Comparison of ENCODE assay signal across 8 mouse cellular contexts in genomic region chr13:69492876-69493463, GRCm38 (mm10). TPM values are rescaled to one million over a fixed set of nuclear protein-coding genes. Genes with fewer than 3 reads are reported as not detected.
DNase-seq lines count a peak whose midpoint lies in the region; ATAC-seq and TF ChIP-seq lines count a peak whose summit lies in the region.

No protein-coding gene starts in this region.

- no peaks in the 10 kb centered on the region for H3K9me3 ChIP-seq in forebrain, embryonic 11.5 days (ENCODE audit: control insufficient read depth, low read length)
- H3K9me3 ChIP-seq in forebrain, embryonic 10.5 days, result no peaks in the 10 kb centered on the region
- H3K9me3 ChIP-seq in liver, embryonic 11.5 days (ENCODE audit: control insufficient read depth, low read length), result no peaks in the 10 kb centered on the region

- TF ChIP-seq POLR2A in spleen, adult 2 months (IDR thresholded peaks at IDR 0.05; ENCODE audit: low read depth, low read length), result no peak

- no peak overlapping the region for H3K4me2 ChIP-seq in forebrain, embryonic 11.5 days (ENCODE audit: low read depth, low read length, severe bottlenecking)
- no peak overlapping the region for H3K4me2 ChIP-seq in liver, embryonic 11.5 days

- H3K36me3 ChIP-seq in forebrain, embryonic 11.5 days (ENCODE audit: control insufficient read depth, insufficient read depth, low read length), result peaks cover under 1% of the 10 kb centered on the region; the same call in 1 of the 2 replicates
- peaks cover 23% of the 10 kb centered on the region for H3K36me3 ChIP-seq in forebrain, embryonic 10.5 days (replicated peaks)
- peaks cover 4% of the 10 kb centered on the region; the same call in 1 of the 2 replicates for H3K36me3 ChIP-seq in spleen, adult 2 months (ENCODE audit: control insufficient read depth, insufficient read depth, low read length)
- H3K36me3 ChIP-seq in liver, embryonic 11.5 days (ENCODE audit: control insufficient read depth, insufficient read depth, low read length), result no peaks in the 10 kb centered on the region; the same call in 1 of the 2 replicates

- no peak; the same call in 1 of the 2 replicates for ATAC-seq in forebrain, embryonic 11.5 days (replicated peaks; ENCODE audit: low FRiP score)
- ATAC-seq in inflammation-experienced regulatory T-cells, adult 6 months, result peak; percentile 70
- ATAC-seq in liver, embryonic 11.5 days (replicated peaks; ENCODE audit: low FRiP score), result peak; percentile 44

- no peak overlapping the region for H3K4me3 ChIP-seq in forebrain, embryonic 11.5 days (ENCODE audit: low read depth, low read length)
- H3K4me3 ChIP-seq in forebrain, embryonic 10.5 days, result no peak overlapping the region
- H3K4me3 ChIP-seq in spleen, adult 2 months (ENCODE audit: extremely low read depth, insufficient read depth, insufficient read length), result no peak overlapping the region
- H3K4me3 ChIP-seq in liver, embryonic 11.5 days (ENCODE audit: low read depth, low read length), result no peak overlapping the region

- H3K27ac ChIP-seq in forebrain, embryonic 11.5 days (ENCODE audit: low read depth, low read length), result no peak overlapping the region
- H3K27ac ChIP-seq in forebrain, embryonic 10.5 days, result no peak overlapping the region
- no peak overlapping the region for H3K27ac ChIP-seq in spleen, adult 2 months (ENCODE audit: insufficient read depth, low read length)
- no peak overlapping the region for H3K27ac ChIP-seq in liver, embryonic 11.5 days (ENCODE audit: low read depth, low read length)

- H3K27me3 ChIP-seq in forebrain, embryonic 11.5 days (ENCODE audit: control insufficient read depth, insufficient read depth, low read length), result peaks cover 4% of the 10 kb centered on the region; the same call in 1 of the 2 replicates
- H3K27me3 ChIP-seq in forebrain, embryonic 10.5 days (ENCODE audit: poor library complexity, severe bottlenecking), result peaks cover 22% of the 10 kb centered on the region
- H3K27me3 ChIP-seq in spleen, adult 2 months (ENCODE audit: control insufficient read depth, insufficient read depth, low read length), result no peaks in the 10 kb centered on the region; the same call in 1 of the 2 replicates
- H3K27me3 ChIP-seq in liver, embryonic 11.5 days (replicated peaks; ENCODE audit: control insufficient read depth, insufficient read depth, low read length), result peaks cover 14% of the 10 kb centered on the region

- H3K4me1 ChIP-seq in forebrain, embryonic 11.5 days (replicated peaks; ENCODE audit: control insufficient read depth, insufficient read depth, low read length), result no peaks in the 10 kb centered on the region
- peaks cover 11% of the 10 kb centered on the region for H3K4me1 ChIP-seq in forebrain, embryonic 10.5 days
- H3K4me1 ChIP-seq in spleen, adult 2 months (ENCODE audit: control insufficient read depth, insufficient read depth, insufficient read length), result no peaks in the 10 kb centered on the region
- H3K4me1 ChIP-seq in liver, embryonic 11.5 days (replicated peaks; ENCODE audit: control insufficient read depth, insufficient read depth, low read length), result 0 out of 2 replicates have a peak, but pooled peaks cover 3% of the 10 kb centered on the region

- no peak overlapping the region for H3K9ac ChIP-seq in forebrain, embryonic 11.5 days (ENCODE audit: low read length)
- H3K9ac ChIP-seq in liver, embryonic 11.5 days (ENCODE audit: low read depth, low read length), result no peak overlapping the region

- TF ChIP-seq CTCF in spleen, adult 2 months (IDR thresholded peaks at IDR 0.05; ENCODE audit: extremely low read depth, insufficient read depth, insufficient read length, insufficient replicate concordance), result peak; percentile 12; the same call in 1 of the 2 replicates

- peak; percentile 67 for DNase-seq in forebrain, embryonic 11.5 days (ENCODE audit: low spot score)
- DNase-seq in forebrain, embryonic 10.5 days (ENCODE audit: extremely low spot score, low spot score), result no peak
- peak in 1 of 2 experiments; percentile 8 for DNase-seq in spleen, adult 2 months (ENCODE audit: low read depth in 1 of 2, low spot score in 2 of 2)
- DNase-seq in spleen, adult 12 weeks (ENCODE audit: low spot score), result no peak
- DNase-seq in cerebellum, postnatal 14 days, result peak; percentile 54 to 75
- no peak for DNase-seq in liver, embryonic 11.5 days (ENCODE audit: low spot score)
- peak; percentile 61 for DNase-seq in retina, postnatal 7 days (ENCODE audit: low read depth, low spot score)

- WGBS in forebrain, embryonic 11.5 days, result 34% methylated on average over 7 of the region's 7 CpGs
- WGBS in forebrain, embryonic 10.5 days, result 30% methylated on average over 7 of the region's 7 CpGs
- 31% methylated on average over 7 of the region's 7 CpGs for WGBS in spleen, adult 2 months
- WGBS in liver, embryonic 11.5 days, result 23% methylated on average over 7 of the region's 7 CpGs

RNA-seq across cellular contexts. Expression of gene Nsun2, which starts 40.6 kb away (rescaled TPM):
- polyA plus RNA-seq in forebrain, embryonic 11.5 days (2014; fragmentation: Nextera tagmentation; extraction: Ambion mirVana), result 133 and 135 TPM in 2 replicates
- 171 and 175 TPM in 2 replicates for polyA plus RNA-seq in forebrain, embryonic 10.5 days (2016; fragmentation: Nextera tagmentation; extraction: Ambion mirVana)
- polyA plus RNA-seq in spleen, adult 2 months (2012; rRNA removed), result 38.5 and 43.2 TPM in 2 replicates
- 10 to 100 TPM; 17.2 to 38.5 (median 30.6) TPM for polyA plus RNA-seq in inflammation-experienced regulatory T-cells, adult 6 months (2017; shearing (Covaris generic))
- polyA plus RNA-seq in liver, embryonic 11.5 days (2014; fragmentation: Nextera tagmentation; extraction: Ambion mirVana), result 278 and 320 TPM in 2 replicates

RNA-seq across cellular contexts. Expression of gene Tent4a, which starts 41.4 kb away (rescaled TPM):
- polyA plus RNA-seq in forebrain, embryonic 11.5 days (2014; fragmentation: Nextera tagmentation; extraction: Ambion mirVana), result 8.7 and 9.6 TPM in 2 replicates
- 4.1 and 4.9 TPM in 2 replicates for polyA plus RNA-seq in forebrain, embryonic 10.5 days (2016; fragmentation: Nextera tagmentation; extraction: Ambion mirVana)
- polyA plus RNA-seq in spleen, adult 2 months (2012; rRNA removed), result 7.8 and 9.9 TPM in 2 replicates
- 1 to 10 TPM; 3.7 to 5.8 (median 4.9) TPM for polyA plus RNA-seq in inflammation-experienced regulatory T-cells, adult 6 months (2017; shearing (Covaris generic))
- polyA plus RNA-seq in liver, embryonic 11.5 days (2014; fragmentation: Nextera tagmentation; extraction: Ambion mirVana), result 5.3 and 6.2 TPM in 2 replicates

Comparison
In these comparisons a context has a peak if more than half of its experiments do, and no peak if none do; other contexts are left out.
1. DNase-seq: peak in forebrain, embryonic 11.5 days (single experiment), cerebellum, postnatal 14 days (2 of 2) and retina, postnatal 7 days (single experiment); none in forebrain, embryonic 10.5 days (single experiment), spleen, adult 12 weeks (single experiment) and liver, embryonic 11.5 days (single experiment).